Mouse (Mus musculus): ENCODE measurements at regions not wholly inside any gene's neighbourhood (a gene's known extent, or its start where the extent isn't known, plus 50 kb on each side); places are given as distances from the start of the nearest gene placed in this dataset.

DNA sequence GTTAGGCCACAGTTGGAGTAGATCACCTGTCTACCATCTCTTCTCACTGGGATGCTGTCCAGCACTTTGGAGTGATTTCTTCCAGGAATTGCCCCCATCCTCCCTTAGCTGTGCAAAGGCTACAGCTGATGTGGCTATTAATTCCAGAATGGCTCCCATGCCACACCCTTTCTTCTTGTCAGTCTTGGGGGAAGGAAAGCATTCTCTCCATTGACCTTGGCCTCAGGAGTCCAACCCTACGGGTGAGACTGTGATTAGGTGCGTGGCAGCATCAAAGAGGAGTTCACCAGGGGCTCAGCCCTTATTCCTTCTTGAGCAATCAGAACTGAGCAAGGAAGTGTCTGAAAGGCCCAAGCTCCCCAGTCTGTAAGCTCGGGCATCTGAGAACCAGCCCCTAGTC, 71.7 kb upstream of the Fstl4 start:
- Histone ChIP-seq H3K27me3 (ENCODE audit: control insufficient read depth, insufficient read depth, low read length) (no peaks in the 10 kb centered on the region), H3K4me3 (ENCODE audit: low read depth, low read length) (no peak overlapping the region), H3K9ac (replicated peaks; ENCODE audit: low read length) (no peak overlapping the region), H3K36me3 (replicated peaks; ENCODE audit: control insufficient read depth, insufficient read depth, low read depth, low read length) (no peaks in the 10 kb centered on the region), H3K27ac (replicated peaks; ENCODE audit: low read depth, low read length) (no peak overlapping the region), H3K9me3 (replicated peaks; ENCODE audit: control insufficient read depth, low read length) (no peaks in the 10 kb centered on the region), H3K4me1 (ENCODE audit: control insufficient read depth, insufficient read depth, low read length) (no peaks in the 10 kb centered on the region), H3K4me2 (ENCODE audit: low read depth, low read length) (no peak overlapping the region)
- WGBS = 75% methylated on average over 3 of the region's 3 CpGs
- no peak for ATAC-seq (replicated peaks; ENCODE audit: insufficient number of reproducible peaks, low FRiP score, low TSS enrichment, low read depth)
- no peak for DNase-seq (ENCODE audit: low spot score)

DNA sequence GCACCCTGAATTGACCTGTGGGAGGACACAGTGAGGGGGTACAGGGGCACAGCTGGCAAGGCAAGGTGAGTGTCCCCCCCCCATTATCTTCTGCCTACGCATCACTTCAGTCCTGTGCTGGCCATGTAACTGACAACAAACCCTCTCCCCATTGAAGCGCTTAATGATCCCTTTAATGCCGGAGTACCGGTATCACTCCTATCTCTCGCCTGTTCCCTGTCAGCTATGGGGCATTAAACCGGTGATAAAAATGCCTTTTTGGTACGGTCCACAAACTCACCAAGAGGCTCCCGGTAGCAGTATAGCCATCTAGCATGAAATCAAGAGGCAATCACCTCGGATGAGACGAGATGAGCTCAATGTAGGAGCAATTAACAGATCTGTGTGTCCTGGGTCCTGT, 62.8 kb upstream of the Fstl4 start:
- H3K9me3 ChIP-seq (replicated peaks; ENCODE audit: control insufficient read depth, low read length) = no peaks in the 10 kb centered on the region
- H3K9ac ChIP-seq (replicated peaks; ENCODE audit: low read length) = no peak overlapping the region
- DNase-seq (ENCODE audit: low spot score) (no peak), ATAC-seq (replicated peaks; ENCODE audit: insufficient number of reproducible peaks, low FRiP score, low TSS enrichment, low read depth) (no peak)
- H3K36me3 ChIP-seq (replicated peaks; ENCODE audit: control insufficient read depth, insufficient read depth, low read depth, low read length) = no peaks in the 10 kb centered on the region
- H3K27me3 ChIP-seq (ENCODE audit: control insufficient read depth, insufficient read depth, low read length) = no peaks in the 10 kb centered on the region
- H3K27ac ChIP-seq (replicated peaks; ENCODE audit: low read depth, low read length) = no peak overlapping the region
- no peak overlapping the region for H3K4me2 ChIP-seq (ENCODE audit: low read depth, low read length)
- H3K4me3 ChIP-seq (ENCODE audit: low read depth, low read length) = no peak overlapping the region
- H3K4me1 ChIP-seq (ENCODE audit: control insufficient read depth, insufficient read depth, low read length) = no peaks in the 10 kb centered on the region
- WGBS = 89% methylated on average over 10 of the region's 10 CpGs

DNA sequence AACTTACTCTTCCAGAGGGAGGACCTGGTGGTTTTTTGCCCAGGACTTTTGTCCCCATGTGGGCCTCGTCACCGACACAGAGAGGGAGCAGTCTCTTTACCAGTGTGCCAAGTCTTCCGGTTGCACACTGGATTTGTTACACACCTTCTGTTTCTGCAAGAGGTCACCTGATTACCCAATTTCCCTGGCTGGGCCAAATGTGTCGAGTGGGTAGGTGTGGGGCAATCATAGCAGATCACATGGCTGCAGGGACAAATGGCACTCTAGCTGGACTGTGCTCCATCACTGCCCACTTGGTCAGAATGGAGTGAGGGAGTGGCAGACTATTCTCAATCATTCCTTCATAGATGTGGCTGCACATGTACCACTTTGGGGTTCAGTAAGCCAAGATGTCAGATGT, 61.0 kb upstream of the Fstl4 start:
- no peak overlapping the region for H3K9ac ChIP-seq (replicated peaks; ENCODE audit: low read length)
- no peak for ATAC-seq (replicated peaks; ENCODE audit: insufficient number of reproducible peaks, low FRiP score, low TSS enrichment, low read depth)
- 90% methylated on average over 4 of the region's 4 CpGs for WGBS
- no peaks in the 10 kb centered on the region for H3K4me1 ChIP-seq (ENCODE audit: control insufficient read depth, insufficient read depth, low read length)
- no peak overlapping the region for H3K4me2 ChIP-seq (ENCODE audit: low read depth, low read length)
- no peak overlapping the region for H3K27ac ChIP-seq (replicated peaks; ENCODE audit: low read depth, low read length)
- H3K27me3 ChIP-seq (ENCODE audit: control insufficient read depth, insufficient read depth, low read length) = no peaks in the 10 kb centered on the region
- no peak overlapping the region for H3K4me3 ChIP-seq (ENCODE audit: low read depth, low read length)
- H3K36me3 ChIP-seq (replicated peaks; ENCODE audit: control insufficient read depth, insufficient read depth, low read depth, low read length) = no peaks in the 10 kb centered on the region
- DNase-seq (ENCODE audit: low spot score) = no peak
- H3K9me3 ChIP-seq (replicated peaks; ENCODE audit: control insufficient read depth, low read length) = no peaks in the 10 kb centered on the region
